Mouse (Mus musculus) gastrocnemius, adult 8-10 months (tissue): ENCODE data around the gene Efna5. TPM values are rescaled to one million over a fixed set of nuclear protein-coding genes. Genes with fewer than 3 reads are reported as not detected.

ENCODE experiments used
- DNase-seq, 2 experiments: peaks; one replicate each; pipeline ENCODE4 v3.0.0; 2022; ENCODE audit warnings: low spot score in 2 of 2
- total RNA-seq, 4 experiments: library from RNA; stranded (reverse); gene quantifications; 2 replicates each; pipeline ENCODE4 v1.2.4; 2022

The Efna5 gene
- total RNA-seq, 4 experiments from 2014 or later, result 0.29 to 1.3 (median 0.71) TPM

DNA sequence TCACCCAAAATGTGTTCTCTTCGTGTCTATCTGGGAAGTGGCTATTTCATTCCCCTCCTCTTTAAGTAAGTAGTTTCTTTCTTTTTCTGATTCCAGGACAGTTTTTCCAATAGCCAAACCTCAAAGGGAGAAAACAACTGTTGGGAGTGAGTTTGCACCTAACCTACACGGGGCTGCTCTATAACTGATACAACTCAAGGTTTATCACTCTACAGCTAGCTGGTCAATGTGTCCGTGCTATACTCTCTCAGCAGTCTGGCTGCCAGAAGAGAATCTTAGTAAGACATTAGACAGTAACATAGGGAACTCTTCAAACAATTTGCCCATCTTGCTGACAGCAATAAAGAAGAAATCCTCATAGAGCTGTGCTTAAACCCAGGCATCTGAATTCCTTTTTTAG is 130.5 kb downstream of the Efna5 start:
- no peak for DNase-seq

DNA sequence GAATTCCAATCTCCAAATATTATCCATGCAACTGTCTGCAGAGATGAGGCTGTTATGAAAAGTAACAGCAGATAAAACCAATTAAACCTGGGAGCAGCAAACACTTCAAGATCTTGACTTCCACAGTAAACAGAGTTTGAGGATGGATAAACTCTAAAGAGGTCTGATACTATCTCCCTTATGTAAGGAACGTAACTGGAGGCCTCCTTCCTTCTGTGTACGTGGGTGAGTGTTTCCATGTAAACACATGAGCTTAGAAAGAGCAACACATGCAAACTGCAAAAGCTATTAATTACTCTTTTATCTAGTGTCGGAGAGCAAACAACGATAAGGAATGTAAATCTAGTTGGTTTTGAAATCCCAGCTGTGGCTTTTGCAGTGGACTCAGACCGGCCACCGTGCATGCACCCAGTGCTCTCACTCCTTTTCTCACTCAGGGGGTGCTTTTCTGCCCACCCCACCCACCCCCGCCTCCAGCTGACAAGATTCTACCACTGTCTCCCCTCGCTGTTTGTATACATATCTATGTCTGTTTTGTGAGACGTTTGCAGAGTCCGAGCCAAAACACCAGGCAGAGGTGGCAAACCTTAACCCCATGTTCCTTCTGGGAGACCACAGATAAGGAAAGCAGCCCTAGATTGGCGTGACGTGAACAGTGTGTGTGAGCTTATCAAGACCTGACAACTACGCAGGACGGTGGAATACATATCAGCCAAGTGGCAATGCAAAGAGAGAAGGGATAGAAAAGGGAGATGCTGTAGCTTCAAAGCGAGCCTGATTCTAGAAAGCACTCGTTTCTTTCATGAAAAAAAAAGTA is 132.1 kb downstream of the Efna5 start:
- no peak for DNase-seq

- no peak for DNase-seq
Measured at GRCm38 (mm10) chr17:62747381-62747780, 133.7 kb downstream of the Efna5 start.

- no peak for DNase-seq
Measured at GRCm38 (mm10) chr17:62746827-62747226, 134.3 kb downstream of the Efna5 start.

- no peak for DNase-seq
Measured at GRCm38 (mm10) chr17:62745286-62745685, 135.8 kb downstream of the Efna5 start.

DNA sequence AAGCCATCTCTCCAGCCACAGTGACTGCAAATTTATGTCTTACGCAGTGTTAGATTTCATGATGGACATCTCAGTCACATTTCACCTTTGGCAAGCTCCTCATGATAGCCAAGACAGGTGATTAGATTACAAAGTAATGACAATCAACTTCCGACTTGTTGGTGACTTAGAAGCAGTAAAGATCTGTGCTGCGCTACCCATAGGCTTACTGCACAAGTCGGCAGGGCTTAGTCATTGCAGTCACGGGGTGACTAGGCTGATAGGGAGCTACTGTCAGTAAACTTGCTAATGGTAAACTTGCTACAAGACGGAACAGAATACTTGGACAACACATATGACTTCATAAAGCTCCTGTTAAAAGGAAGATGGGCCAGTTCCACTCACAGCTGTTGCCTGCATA is 136.9 kb downstream of the Efna5 start:
- DNase-seq, result no peak

DNA sequence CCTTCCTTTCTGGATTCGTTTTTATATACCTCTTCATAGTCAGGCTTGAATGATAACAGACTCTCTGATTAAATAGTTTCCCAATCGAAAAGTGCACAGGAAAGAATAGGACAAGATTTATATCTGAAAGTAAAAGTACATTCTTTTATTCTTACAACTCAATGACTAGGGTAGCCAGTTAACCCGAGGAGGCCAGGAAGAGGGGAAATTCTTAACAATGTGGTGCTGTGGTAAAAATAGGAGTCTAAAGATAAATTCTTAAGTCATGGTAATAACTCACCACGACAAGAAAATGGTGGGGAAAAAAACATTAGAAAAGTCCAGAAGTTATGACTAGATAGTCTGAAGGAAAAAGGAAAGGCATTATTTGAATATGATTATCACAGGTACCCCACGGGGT is 139.4 kb downstream of the Efna5 start:
- no peak for DNase-seq

DNA sequence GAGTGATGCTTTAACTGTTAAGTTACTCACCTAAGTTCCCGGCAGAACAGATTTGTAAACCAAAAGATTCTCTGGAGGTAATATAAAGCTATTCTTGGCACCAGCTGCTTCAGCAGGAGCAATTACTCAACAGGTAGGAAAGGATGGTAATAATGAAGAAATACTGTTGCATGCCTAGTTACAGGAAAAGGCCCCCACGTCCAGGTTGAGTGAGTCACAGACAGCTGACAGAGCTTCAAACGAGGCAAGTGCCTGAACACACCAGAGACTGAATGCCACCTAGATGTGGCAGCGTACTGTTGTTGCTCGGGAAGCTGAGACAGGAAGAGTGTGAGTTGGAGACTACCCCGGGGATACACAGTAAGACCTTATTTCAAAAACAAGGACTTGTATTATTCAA is 140.1 kb downstream of the Efna5 start:
- no peak for DNase-seq

GRCm38 (mm10) chr17:62739993-62740392 is 141.1 kb downstream of the Efna5 start:
- no peak for DNase-seq

DNA sequence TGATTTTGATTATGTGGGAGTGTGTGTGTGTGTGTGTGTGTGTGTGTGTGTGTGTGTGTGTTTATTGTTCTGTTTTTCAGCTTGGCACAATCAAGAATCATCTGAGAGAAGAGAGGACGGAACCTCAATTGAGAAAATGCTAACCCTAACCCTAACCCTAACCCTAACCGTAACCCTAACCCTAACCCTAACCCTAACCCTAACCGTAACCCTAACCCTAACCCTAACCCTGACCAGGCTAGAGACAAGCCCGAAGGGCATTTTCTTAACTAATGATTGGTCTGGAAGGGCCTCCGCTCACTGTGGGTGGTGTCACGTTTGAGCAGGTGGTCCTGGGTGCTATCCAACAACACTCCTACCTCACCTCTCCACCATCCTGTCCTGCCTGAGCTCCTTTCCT is 143.7 kb downstream of the Efna5 start:
- DNase-seq, result no peak

GRCm38 (mm10) chr17:62735943-62736342 is 145.2 kb downstream of the Efna5 start:
- no peak for DNase-seq

GRCm38 (mm10) chr17:62734901-62735300 is 146.2 kb downstream of the Efna5 start:
- no peak for DNase-seq

- DNase-seq, result no peak
Measured at GRCm38 (mm10) chr17:62734067-62734466, 147.1 kb downstream of the Efna5 start.

- no peak for DNase-seq
Measured at GRCm38 (mm10) chr17:62729754-62730470, 151.2 kb downstream of the Efna5 start.

DNA sequence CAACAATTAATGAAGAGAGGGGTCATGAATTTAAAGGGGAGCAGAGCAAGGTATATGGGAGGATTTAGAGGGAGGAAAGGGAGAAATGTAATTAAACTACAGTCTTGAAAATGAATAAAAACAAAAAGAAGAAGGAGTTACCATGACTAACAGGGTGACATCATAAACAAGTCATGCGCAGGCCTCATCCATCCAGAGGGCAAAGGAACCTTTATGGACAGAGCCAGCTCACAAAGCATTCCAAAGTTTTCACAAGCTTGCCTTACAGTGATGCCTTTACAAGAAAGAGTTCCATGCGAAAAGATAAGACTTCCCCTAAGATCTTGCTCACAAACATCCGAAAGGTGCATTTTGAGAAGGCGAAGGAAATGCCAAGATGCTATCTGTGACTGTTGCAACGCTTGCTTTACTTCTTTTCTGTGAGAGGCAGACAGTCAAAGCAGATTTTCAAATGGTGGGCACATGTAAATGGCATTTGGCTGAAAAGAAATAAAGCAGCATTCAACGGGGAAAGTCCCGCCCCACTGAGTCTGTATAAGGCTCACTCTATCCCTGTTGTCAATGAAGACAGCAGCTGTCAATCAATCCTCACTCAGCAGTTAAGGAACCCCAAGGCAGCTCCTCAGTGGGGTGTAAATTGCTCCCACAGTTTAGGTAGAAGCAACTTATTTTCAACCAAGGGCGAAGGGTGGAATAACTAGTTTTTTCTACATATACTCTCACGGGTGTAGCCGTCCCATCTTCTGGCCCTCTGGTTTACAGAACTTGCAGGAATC is 152.8 kb downstream of the Efna5 start:
- no peak for DNase-seq

GRCm38 (mm10) chr17:62726102-62726501 is 155.0 kb downstream of the Efna5 start:
- DNase-seq, result no peak

DNA sequence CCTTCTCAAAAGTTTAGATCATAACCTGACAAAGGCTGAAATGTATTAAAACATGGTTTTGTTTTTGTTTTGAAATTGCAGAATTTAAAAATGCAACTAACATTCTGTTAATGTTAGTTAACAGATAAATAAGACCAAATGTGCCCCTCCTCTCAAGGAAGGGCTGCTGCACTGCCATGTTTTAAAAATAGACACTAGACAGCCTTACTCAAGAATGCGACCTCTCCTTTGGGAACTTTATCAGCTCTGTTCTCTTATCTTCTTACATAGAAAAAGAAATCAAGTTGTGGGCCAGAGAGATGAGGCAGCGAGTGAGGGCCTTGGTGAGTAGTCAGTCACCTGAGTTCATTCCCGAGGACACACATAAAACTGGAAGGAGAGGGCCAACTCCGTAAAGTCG is 158.2 kb downstream of the Efna5 start:
- DNase-seq, result no peak

DNA sequence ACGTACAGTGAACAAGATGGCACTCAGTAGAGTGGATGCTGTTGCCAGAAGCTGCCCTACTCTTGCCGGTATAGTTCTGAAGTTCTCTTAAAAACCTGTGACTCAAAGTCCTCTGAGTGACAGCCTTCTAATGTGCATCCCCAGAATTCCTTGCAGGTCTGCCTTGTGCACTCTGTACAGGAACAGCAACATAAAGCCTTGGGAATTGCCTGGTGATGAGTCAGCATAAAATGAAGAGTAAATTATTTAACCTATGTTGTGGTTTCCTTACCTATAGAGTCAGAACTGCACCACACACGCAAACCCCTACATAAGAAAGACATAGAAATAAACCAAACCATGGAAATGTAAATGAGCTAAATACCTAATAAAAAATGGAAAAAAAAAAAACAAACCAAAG is 159.5 kb downstream of the Efna5 start:
- DNase-seq, result no peak

- DNase-seq, result no peak
Measured at GRCm38 (mm10) chr17:62720740-62721450, 160.2 kb downstream of the Efna5 start.

DNA sequence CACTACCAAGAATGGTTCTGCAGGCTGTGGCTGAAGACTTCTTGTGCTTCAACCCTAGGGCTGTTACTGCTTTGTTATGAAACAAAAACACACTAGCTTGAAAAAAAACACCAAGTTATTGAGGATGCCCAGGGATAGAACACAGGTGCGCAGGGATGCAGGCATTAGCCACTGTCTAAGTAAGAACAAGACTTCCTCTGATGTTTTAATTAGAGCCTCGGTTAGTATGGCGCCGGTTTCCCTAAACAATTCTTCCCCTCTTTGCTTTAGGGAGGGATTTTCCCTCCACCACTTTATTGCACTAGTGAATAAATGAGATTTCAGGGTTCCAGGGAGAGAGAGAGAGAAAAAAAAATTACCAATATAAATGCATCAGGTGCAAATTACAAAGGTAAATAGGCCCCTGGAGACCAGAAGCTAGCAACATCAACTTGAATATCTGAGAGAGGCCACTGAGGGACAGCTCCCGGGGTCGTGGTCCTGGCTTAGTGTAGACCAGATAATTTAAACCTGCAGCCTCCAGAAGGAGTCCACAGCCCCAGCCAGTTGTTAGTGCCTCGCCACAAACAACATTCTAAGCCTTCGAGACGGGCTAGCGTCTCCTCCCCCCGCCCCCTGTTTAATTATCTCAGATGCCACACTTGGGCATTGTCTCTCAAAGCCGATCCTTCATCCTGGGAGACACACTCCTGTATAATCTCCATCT is 163.5 kb downstream of the Efna5 start:
- no peak for DNase-seq

DNA sequence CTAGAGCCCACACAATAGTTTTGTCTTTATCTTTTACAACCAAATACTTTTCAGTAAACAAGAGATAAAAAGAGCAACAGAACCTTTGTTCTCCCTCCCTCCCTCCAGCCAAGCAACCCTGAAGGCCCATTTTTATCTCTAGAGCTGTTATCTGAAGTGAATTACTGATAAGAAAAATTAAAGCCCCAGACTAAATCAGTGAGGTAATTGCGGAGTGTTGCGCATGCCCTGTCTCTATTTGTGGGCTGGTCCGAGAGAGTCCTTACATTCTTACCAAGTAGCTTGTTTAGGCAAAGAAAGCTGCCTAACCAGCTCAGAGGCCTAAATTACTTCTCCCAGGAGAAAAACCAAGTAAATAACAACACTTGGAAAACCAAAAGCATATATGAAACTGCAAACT is 167.7 kb downstream of the Efna5 start:
- no peak for DNase-seq
